Mouse (Mus musculus): ENCODE data around the gene Crb3.

Gene Crb3

DNA sequence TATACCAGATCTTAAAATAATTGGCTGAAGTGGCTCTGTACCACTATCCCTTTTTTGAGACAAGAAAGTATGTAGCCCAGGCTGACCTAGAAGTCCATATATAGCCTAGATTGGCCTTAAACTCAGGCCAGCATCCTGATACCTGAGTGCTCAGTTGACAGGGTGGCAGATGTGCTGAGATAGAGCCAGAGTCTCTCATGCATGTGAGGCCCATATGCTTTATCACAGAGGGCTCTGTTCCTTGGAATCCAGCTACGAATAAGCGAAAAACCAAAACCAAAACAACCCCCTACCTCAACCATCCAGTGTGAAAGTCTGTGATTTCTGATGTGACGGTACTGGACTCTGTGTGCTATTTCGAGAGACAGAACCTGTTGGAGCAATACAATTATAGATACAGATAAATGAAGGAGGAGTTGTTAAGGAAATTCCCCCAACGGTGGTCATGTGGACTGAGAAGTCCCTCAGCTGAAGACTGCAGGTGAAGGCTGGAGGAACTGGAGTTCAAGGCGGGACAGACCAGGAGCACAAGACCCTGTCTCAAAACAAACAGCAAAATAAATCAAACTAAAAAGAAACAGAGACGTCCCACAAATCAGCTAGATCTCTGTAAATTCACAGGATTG, 49.2 kb downstream of the Crb3 start:
- DNase-seq = no peak

DNA sequence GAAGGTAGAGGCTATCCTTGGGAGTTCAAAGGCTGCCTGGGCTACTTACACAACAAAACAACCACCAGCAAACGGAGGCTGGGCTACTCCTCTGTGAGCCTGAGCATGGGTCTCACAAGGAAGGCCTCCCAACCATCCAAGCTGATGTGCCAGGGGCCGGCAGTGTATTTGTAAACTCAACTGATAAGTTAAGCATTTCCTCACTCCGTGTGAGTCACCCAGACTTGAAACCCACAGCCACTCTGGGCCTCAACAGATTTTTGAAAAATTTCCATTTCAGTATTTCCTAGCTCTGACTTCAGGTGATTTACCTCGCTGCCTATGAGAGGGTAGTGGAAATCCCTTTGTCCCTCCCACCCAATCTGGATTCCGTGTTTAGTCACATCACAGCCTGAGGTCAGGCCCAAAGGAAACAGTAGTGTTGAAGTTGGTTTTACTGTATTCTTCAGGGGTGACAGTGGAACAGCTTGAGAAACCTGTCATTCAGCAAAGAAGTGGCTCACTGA, 49.8 kb downstream of the Crb3 start:
- DNase-seq = no peak

DNA sequence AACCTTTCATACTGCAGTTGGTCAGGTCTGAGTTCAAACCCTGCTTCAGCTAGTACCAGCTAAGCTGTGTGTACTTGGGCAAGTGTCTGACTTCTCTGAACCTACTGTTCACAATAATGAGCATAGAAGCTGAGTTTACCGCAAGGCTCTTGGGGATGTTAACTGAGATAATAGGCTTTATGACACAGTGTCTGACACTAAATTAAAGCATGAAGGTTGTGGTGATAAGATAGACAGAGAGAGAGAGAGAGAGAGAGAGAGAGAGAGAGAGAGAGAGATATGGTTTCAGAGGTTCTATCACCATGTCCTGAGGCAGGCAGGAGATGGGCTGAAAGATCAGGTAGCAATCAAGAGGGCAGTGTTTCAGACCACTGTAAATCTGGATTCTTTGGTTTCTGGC, 51.1 kb downstream of the Crb3 start:
- no peak for DNase-seq

DNA sequence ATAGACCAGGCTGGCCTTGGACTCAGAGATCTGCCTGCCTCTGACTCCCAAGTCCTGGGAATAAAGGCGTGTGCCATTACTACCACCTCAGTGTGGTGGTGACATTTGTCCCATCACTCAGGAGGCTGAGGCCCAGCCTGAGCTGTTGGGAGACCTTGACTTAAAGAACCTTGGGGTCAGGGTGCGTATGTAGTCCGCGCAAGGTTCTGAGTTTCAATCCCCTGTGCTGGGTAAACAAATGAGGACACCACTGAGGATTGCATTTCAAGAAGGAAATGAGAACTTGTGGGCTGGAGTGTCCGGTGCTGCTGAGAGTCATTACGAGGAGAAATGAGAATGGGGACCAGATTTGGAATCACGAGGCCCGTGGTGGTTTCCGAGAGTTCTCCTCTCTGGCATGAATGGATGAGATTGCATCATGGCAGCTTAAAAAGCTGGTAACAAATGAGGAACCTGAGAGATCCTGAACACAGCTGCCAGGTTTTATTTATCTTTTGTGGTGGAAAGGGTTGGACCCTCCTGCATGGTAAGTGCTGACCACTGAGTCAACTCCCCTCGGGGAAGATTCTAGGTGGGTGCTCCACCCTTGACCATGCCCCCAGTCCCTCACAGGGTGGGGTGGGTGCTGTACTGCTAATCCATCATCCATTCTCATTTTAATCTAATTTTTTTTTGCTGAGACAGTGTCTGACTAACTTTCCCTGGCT, 54.0 kb downstream of the Crb3 start:
- DNase-seq = no peak
